ENCODE assay signal across 13 mouse cellular contexts in the genomic region with DNA sequence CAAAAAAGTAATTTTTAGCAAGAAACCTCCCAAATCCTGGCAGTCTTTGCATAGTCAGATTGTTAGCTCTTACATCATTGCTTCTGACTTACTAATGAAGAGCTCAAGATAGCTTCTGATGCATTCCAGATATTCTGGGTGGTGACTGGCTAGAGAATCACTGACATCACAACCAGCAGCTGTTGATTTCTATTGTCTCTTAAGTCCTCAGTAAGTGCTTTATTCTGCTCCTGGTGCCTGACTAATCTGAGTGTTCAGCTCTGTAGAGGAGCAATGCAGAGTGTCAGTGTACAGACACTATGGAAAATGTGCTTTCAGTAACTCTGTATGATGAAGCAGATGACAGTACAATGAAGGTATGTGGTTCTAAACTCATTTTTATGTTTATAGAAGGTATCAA. TPM values are rescaled to one million over a fixed set of nuclear protein-coding genes. Genes with fewer than 3 reads are reported as not detected.
DNase-seq lines count a peak whose midpoint lies in the region; ATAC-seq and TF ChIP-seq lines count a peak whose summit lies in the region.
"Had no signal": no experiment of that assay in that cellular context is flagged by ENCODE, and none has a peak within 500 bp of the region (broad histone marks: within the 10 kb centered on the region; RNA-seq: fewer than 3 reads in every experiment).

No protein-coding gene starts in this region.

- no peak for TF ChIP-seq CTCF in left cerebral cortex, adult 2 months (IDR thresholded peaks at IDR 0.05)
- TF ChIP-seq CTCF in kidney, adult 2 months (conservative IDR thresholded peaks at IDR 0.05; ENCODE audit: insufficient read depth, insufficient read length, low read depth, low read length) = no peak

- peak; percentile 87 for ATAC-seq in frontal cortex, adult (ENCODE audit: low TSS enrichment)
- peak; percentile 83 for ATAC-seq in midbrain, embryonic 12.5 days (ENCODE audit: low FRiP score, low read depth)
- no peak for ATAC-seq in midbrain, embryonic 15.5 days (replicated peaks)

- DNase-seq in frontal cortex, postnatal 25 days (ENCODE audit: low spot score in 2 of 2) = no peak
- DNase-seq in left cerebral cortex, adult 2 months (ENCODE audit: extremely low spot score in 1 of 2, low spot score in 2 of 2) = peak in 1 of 2 experiments; percentile 28
- DNase-seq in telencephalon, adult 2 months (ENCODE audit: low read depth, low spot score) = peak; percentile 82
- no peak for DNase-seq in natural killer cell, adult 2 months (ENCODE audit: low spot score in 2 of 2)
- no peak for DNase-seq in kidney, adult 2 months
- DNase-seq: cerebellum, adult 8-10 months; kidney, postnatal 10 days had no signal

- intact Hi-C loops in left cerebral cortex, adult 2 months (cut with DNase I) = loop anchor here (2.0 to 5.0 kb wide), 4 partner anchors 63 to 313 kb away; no protein-coding TSS in a partner anchor

- H3K4me1 ChIP-seq in midbrain, embryonic 12.5 days = no peaks in the 10 kb centered on the region; the same call in 1 of the 2 replicates
- H3K4me1 ChIP-seq in midbrain, embryonic 15.5 days = 0 out of 2 replicates have a peak, but pooled peaks cover 2% of the 10 kb centered on the region
- no peaks in the 10 kb centered on the region for H3K4me1 ChIP-seq in kidney, adult 2 months (ENCODE audit: control insufficient read depth, insufficient read depth, low read length)
- H3K4me1 ChIP-seq: embryonic facial prominence, embryonic 12.5 days; neural tube, embryonic 13.5 days had no signal

- no peak for TF ChIP-seq POLR2A in kidney, adult 2 months (IDR thresholded peaks at IDR 0.05; ENCODE audit: low read depth, low read length)

- H3K4me2 ChIP-seq in midbrain, embryonic 12.5 days (replicated peaks) = no peak overlapping the region
- H3K4me2 ChIP-seq in midbrain, embryonic 15.5 days = no peak overlapping the region
- H3K4me2 ChIP-seq: embryonic facial prominence, embryonic 12.5 days; lung, embryonic 14.5 days; neural tube, embryonic 13.5 days had no signal

- no peak overlapping the region for H3K9ac ChIP-seq in midbrain, embryonic 12.5 days (replicated peaks)
- no peak overlapping the region for H3K9ac ChIP-seq in midbrain, embryonic 15.5 days
- H3K9ac ChIP-seq: embryonic facial prominence, embryonic 12.5 days; lung, embryonic 14.5 days; neural tube, embryonic 13.5 days had no signal

- H3K4me3 ChIP-seq in midbrain, embryonic 12.5 days = no peak overlapping the region
- no peak overlapping the region for H3K4me3 ChIP-seq in midbrain, embryonic 15.5 days
- H3K4me3 ChIP-seq in left cerebral cortex, adult 2 months = peak overlapping the region; percentile 50
- no peak overlapping the region for H3K4me3 ChIP-seq in kidney, adult 2 months (ENCODE audit: insufficient read depth, low read depth, low read length)
- H3K4me3 ChIP-seq: embryonic facial prominence, embryonic 12.5 days; neural tube, embryonic 13.5 days had no signal

- no peak overlapping the region for H3K27ac ChIP-seq in midbrain, embryonic 12.5 days (replicated peaks)
- no peak overlapping the region for H3K27ac ChIP-seq in midbrain, embryonic 15.5 days
- peak overlapping the region; percentile 84 for H3K27ac ChIP-seq in left cerebral cortex, adult 2 months
- no peak overlapping the region for H3K27ac ChIP-seq in kidney, adult 2 months (ENCODE audit: insufficient read depth, low read depth, low read length)
- H3K27ac ChIP-seq: embryonic facial prominence, embryonic 12.5 days; neural tube, embryonic 13.5 days had no signal

- H3K27me3 ChIP-seq in midbrain, embryonic 12.5 days = no peaks in the 10 kb centered on the region
- no peaks in the 10 kb centered on the region for H3K27me3 ChIP-seq in midbrain, embryonic 15.5 days (replicated peaks)
- no peaks in the 10 kb centered on the region for H3K27me3 ChIP-seq in kidney, adult 2 months (replicated peaks; ENCODE audit: control insufficient read depth, insufficient read depth, low read length)
- H3K27me3 ChIP-seq: embryonic facial prominence, embryonic 12.5 days; neural tube, embryonic 13.5 days had no signal

- H3K9me3 ChIP-seq in midbrain, embryonic 12.5 days = no peaks in the 10 kb centered on the region
- H3K9me3 ChIP-seq in midbrain, embryonic 15.5 days = no peaks in the 10 kb centered on the region
- H3K9me3 ChIP-seq: embryonic facial prominence, embryonic 12.5 days; neural tube, embryonic 13.5 days had no signal

- no peaks in the 10 kb centered on the region for H3K36me3 ChIP-seq in midbrain, embryonic 12.5 days
- no peaks in the 10 kb centered on the region for H3K36me3 ChIP-seq in midbrain, embryonic 15.5 days (replicated peaks)
- H3K36me3 ChIP-seq in kidney, adult 2 months (ENCODE audit: control insufficient read depth, insufficient read depth, low read length) = no peaks in the 10 kb centered on the region
- H3K36me3 ChIP-seq: embryonic facial prominence, embryonic 12.5 days; neural tube, embryonic 13.5 days had no signal

RNA-seq across cellular contexts. Expression of a gene that starts 38.6 kb away (rescaled TPM):
- 93.1 and 100 TPM in 2 replicates for polyA plus RNA-seq in midbrain, embryonic 12.5 days (2016; fragmentation: Nextera tagmentation; extraction: Ambion mirVana)
- 80.5 and 93.0 TPM in 2 replicates for polyA plus RNA-seq in midbrain, embryonic 15.5 days (2015; fragmentation: Nextera tagmentation; extraction: Ambion mirVana)
- 100 to 1,000 TPM; 505 to 574 TPM for total RNA-seq in left cerebral cortex, adult 2 months (2021)
- 28.6 and 29.5 TPM in 2 replicates for polyA plus RNA-seq in kidney, adult 2 months (2012; rRNA removed)

RNA-seq across cellular contexts. Expression of a gene that starts 38.9 kb away (rescaled TPM):
- polyA plus RNA-seq in midbrain, embryonic 12.5 days (2016; fragmentation: Nextera tagmentation; extraction: Ambion mirVana) = 11.5 and 11.9 TPM in 2 replicates
- 2.9 and 3.1 TPM in 2 replicates for polyA plus RNA-seq in midbrain, embryonic 15.5 days (2015; fragmentation: Nextera tagmentation; extraction: Ambion mirVana)
- total RNA-seq in left cerebral cortex, adult 2 months (2021) = 1 to 10 TPM; 6.8 to 7.8 TPM
- 1.2 and 1.3 TPM in 2 replicates for polyA plus RNA-seq in kidney, adult 2 months (2012; rRNA removed)
